Mouse (Mus musculus) adrenal gland, adult 8-10 months (tissue): Measurements from ENCODE around the gene Kcnn1. TPM values are rescaled to one million over a fixed set of nuclear protein-coding genes. Genes with fewer than 3 reads are reported as not detected.
"Not testable (repeated sequence)": the region's sequence is repeated elsewhere in the genome, so short reads cannot be mapped to it uniquely, and the experiment has no call there.

Source experiments
- DNase-seq: peaks from one replicate; pipeline ENCODE4 v3.0.0; 2022
- total RNA-seq, 4 experiments: library from RNA; stranded (reverse); gene quantifications; 2 replicates each; pipeline ENCODE4 v1.2.4; 2022

Kcnn1 gene
- total RNA-seq, 4 experiments from 2014 or later: 4.2 to 4.7 (median 4.4) TPM

GRCm38 (mm10) chr8:70841147-70842072 is 21.6 kb downstream of the Kcnn1 start:
- DNase-seq: peak; percentile 76

- no peak for DNase-seq
Measured at GRCm38 (mm10) chr8:70840590-70840989, 22.5 kb downstream of the Kcnn1 start.

DNA sequence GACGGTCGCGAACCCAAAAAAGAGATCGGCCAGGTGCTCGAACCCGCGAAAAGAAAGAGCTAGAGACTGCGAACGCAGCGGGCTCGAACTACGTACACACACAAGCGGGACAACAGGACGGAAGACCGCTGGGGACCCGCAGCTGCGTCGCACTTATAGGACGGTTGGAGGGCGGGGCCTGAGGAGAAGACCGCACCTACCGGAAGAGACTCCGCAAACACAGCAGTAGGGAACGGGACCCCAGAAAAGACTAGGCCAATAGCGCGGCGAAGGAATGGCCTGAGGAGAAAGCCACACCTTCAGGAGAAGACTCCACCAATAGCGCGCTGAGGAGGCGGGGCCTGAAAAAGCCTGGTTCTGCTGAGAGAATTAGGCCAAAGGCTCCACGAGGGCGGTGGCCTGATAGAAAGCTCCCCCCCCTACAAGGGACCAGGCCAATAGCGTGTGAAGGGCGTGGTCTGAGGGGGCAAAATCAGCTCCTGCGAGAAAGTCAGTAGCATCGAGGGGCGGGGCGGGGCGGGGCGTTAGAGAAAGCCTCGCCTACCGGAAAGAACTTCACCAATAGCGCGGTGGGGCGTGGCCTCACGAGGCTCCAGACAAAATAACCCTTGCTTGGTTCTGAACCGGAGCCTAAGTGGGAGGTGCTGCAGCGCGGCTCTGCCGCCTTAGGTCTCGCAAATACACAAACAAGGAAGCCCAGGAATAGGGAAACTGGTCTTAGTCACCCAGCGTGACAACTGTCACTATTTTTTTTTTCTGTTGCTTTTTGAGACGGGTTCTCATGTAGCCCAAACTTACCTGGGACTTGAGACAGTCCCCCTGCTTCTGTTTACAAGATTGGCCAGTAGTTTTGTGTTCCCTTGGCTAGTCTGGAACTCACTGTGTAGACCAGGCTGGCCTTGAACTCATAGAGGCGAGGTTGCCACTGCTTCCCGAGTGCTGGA is 23.4 kb downstream of the Kcnn1 start, which contains the start of gene Arrdc2:
TSS of gene Arrdc2 (minus strand) at position 313 of the 944 bp plus-strand sequence.
- peak; percentile 100 for DNase-seq

DNA sequence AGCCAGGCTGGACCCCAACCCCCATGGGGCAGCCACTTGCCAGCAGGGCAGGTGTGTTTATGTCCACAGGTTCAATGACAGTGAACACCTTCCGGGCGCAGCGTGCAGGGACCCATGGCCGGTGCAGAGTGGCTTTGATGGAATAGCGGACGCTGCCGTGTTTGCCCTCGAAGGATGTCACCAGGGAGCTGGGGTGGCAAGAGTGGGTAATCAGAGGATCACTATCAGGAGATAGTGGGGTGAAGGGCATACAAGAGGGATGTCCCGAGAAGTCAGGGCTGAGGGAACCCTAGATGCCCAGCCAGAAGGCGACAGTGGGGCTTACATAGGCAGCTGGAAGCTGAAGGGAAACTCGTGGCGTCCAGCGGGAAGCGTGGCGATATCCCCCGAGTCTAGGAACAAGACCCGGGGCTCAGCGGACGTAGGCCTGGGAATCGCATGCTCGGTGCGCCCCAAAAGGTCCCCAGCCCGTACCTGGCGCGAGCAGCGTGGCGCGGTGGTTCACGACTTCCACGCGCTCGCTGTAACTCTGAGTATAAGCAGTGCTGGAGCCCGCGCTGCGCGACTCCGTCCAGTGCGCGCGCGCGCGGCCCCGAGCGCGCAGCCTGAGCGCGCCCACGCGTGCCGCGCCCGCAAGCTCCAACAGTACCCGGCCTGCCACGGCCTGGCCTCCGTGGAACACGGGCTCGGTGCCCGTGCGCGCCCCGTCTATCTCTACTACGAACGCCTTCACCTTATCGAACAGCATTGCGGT is 24.2 kb downstream of the Kcnn1 start:
- no peak for DNase-seq

- DNase-seq: no peak
Measured at GRCm38 (mm10) chr8:70836666-70837065, 26.4 kb downstream of the Kcnn1 start.

GRCm38 (mm10) chr8:70834071-70834470 is 29.0 kb downstream of the Kcnn1 start:
- DNase-seq: no peak

- DNase-seq: no peak
Measured at GRCm38 (mm10) chr8:70833520-70833919, 29.5 kb downstream of the Kcnn1 start.

GRCm38 (mm10) chr8:70833018-70833482 is 30.0 kb downstream of the Kcnn1 start:
- DNase-seq: no peak

DNA sequence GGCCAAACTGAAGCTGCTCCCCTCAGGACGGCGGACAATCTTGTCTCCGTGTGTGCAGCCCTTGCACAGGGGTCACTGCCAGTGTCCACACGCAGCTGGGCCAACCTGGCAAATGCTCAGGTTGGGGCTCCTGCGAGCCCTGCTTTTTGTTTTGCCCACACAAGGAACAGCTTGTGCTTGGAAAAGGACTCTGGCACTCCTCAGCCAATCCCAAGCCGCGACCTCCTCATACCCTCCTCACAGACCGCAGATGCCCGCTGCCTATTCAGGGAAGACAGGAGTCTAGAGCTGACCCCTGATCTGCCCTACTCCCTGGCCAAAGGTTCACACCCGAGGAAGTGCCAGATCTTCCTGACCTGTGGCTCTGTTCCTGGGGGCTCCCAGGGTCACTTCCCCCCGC is 30.7 kb downstream of the Kcnn1 start:
- no peak for DNase-seq

DNA sequence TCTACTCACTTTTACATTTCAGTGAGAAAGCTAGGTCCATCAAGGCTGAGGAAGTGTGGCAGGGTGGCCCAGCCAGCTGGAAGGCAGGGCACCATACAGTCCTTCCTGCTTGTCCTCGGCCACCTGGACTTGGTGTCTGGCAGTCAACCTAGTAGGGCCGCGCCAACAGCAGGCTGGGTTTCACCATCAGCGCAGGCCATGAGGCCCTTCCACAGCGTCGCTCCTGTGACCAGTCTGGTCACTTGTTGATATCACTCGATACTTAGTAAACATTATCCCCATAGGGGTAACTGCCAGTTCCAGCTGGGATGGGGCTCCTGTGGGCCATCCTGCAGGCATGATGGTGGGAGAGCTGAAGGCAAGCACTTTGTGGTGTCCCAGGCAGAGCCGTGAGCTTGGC is 31.5 kb downstream of the Kcnn1 start:
- no peak for DNase-seq

DNA sequence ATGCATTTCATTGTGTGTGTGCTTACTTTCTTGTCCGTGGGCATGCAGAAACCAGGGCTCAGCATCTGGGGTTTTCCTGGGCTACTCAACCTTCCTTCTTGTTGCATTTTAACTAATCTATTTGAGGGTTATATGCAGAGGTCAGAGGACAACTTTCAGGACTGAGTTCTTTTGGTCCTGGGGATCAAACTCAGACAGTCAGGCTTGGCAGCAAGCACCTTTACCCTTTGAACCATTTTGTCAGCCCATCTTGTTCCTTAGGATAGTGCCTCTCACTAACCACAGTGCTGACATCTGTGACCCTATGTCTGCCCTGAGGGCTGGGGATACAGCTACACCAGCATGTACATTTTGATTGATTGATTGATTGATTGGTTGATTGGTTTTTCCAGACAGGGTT is 35.3 kb downstream of the Kcnn1 start:
- no peak for DNase-seq

- no peak for DNase-seq
Measured at GRCm38 (mm10) chr8:70827010-70827409, 36.0 kb downstream of the Kcnn1 start.

DNA sequence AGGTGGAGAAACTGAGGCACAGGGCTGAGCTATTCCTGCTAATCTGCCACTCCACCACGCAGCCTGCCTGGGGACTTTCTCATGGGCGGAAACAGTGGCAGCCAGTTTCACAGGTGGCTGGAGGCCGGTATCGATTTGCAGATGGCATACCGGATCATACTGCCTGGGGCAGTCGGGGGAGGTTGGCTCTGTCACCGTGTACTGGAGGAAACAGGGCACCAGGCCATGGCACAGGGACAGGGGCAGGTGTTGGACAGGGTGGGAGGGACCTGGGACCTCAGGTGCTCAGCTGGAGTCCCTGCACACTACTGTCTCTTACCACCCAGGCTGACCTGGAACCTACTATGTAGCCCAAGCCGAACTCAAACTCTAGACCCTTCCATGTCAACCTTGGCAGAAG is 37.2 kb downstream of the Kcnn1 start:
- no peak for DNase-seq

DNA sequence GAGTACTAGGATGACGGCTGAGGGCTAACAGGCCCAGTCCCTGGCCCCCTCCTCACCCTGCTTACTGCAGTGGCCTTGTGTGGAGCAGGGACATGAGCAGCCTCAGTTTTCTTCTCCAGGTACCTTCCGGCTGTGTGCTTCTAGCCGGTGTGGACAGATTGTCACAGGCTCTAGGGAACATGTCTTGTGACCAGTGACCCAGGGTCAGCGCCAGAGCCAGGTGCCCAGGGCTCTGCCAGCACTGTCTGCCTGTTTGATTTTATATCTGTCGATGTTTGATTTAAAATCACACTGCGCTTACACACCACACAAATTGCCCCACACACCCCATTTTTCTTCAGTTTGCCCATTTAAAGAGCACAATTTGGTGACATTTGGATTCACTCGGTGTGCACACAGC is 39.3 kb downstream of the Kcnn1 start:
- no peak for DNase-seq

- DNase-seq: not testable (repeated sequence)
Measured at GRCm38 (mm10) chr8:70822594-70822993, 40.5 kb downstream of the Kcnn1 start.

GRCm38 (mm10) chr8:70821992-70822391 is 41.1 kb downstream of the Kcnn1 start:
- no peak for DNase-seq

DNA sequence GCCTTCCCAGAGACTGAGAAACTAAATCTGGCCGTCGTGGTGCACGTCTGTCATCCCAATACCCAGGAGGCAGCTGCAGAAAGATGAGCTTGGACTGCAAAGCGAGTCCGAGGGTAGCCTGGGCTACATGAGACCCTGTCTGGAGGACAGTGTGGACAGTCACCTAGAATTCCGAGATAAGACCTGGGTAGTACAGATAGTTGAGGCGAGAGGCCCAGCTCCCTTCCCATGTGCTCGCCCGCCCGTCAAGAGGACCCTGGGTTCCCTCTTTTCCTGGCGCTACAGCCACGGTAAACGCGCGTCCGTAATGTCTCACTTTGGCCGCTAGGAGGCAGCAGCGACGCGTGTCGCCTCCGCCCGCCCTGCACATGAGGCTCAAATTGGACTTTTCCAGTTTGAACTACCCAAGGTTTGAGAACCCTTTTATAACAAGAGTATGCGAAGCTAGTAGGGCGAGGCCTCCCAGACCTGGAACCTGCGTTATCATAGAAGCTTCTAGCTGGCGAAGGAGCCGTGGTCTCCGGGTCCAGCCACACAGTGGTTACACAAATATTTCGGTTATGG is 41.6 kb downstream of the Kcnn1 start:
- DNase-seq: no peak

DNA sequence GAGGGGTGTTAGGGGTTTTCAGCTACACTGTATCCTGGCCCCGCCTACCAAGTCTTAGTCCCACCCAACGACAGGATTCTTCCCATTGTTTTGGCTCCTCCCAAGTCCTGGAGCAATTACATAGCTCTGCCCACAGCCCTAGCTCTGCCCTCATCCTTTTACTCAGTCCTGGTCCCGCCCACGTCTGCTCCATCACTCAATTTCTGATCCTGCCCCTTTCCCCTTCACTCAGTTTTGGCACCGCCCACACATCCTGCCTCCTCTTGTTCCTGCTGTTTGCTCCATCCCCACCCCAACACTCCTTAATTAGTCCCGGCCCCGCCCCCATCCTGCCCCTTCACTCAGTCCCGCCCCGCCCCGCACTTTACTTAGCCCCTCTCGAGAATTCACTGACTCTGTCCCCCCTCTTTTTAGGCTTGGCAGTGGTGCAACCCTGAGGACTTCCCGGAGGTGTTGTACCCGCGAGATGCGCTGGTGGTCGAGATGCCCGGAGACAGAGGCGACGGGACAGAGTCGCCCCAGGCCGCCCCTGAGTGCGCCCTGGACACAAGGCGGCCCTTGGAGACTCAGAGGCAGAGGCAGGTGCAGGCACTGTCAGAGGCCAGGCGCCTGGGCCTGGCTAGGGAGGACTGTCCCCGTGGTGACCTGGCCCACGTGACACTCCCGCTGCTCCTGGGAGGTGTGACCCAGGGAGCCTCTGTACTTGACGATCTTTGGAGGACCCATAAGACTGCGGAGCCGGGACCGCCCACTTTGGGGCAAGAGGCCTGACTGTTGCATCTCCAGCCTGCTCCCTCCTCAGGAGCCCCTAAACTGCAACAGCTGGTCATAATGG is 42.7 kb downstream of the Kcnn1 start:
- DNase-seq: no peak

DNA sequence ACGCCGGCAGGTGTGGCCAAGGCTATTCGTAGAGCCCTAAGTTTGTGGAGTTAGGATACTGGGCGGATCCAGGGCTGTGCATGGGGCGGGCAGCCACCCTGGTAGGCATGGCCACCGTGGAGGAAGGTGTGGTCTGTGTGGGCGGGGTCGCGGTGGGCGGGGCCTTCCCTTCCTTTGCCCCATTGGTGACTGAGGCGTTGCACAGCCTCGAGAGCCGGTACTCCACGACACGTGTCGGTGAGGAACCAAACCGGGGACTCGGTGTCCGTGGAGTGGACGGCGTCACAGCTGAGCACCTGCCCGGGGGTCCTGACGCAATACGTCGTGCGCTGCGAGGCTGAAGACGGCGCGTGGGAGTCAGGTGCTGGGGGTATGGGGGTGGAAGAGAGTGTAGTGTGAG is 46.4 kb downstream of the Kcnn1 start:
- no peak for DNase-seq

DNA sequence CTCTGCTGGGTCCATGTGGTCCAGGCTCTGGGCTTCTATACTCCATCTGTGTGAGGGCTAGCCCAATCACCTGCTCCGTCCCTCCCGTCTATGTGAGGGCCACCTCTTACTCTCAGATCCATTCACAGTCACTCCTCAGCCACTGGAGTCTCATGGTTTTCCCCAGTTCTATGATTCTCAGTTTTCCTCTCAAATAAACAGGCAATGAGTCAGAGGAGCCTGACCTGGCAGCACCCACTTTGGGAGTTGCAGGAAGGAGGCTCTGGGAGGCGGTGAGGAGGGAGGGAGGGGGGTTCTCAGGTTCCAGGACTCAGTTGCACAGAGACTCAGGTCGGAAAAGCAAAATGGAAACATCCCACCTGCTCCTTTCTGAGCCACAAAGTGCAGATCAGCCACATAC is 50.2 kb downstream of the Kcnn1 start:
- no peak for DNase-seq

- DNase-seq: no peak
Measured at GRCm38 (mm10) chr8:70812055-70812454, 51.0 kb downstream of the Kcnn1 start.
